Mouse (Mus musculus): Measurements from ENCODE around the gene Dnajc27. TPM values are rescaled to one million over a fixed set of nuclear protein-coding genes. Genes with fewer than 3 reads are reported as not detected.

Dnajc27 gene
- polyA plus RNA-seq, 1 experiment from 2014 or later: 8.7 TPM

GRCm38 (mm10) chr12:4050861-4051425 lies 31.4 kb upstream of the Dnajc27 start:
- H3K27ac ChIP-seq (ENCODE audit: low read depth, low read length): no peak overlapping the region
- H3K4me1 ChIP-seq (ENCODE audit: control insufficient read depth, insufficient read depth, low read length): no peaks in the 10 kb centered on the region
- no peaks in the 10 kb centered on the region for H3K36me3 ChIP-seq (ENCODE audit: control insufficient read depth, insufficient read depth, low read length)
- DNase-seq (ENCODE audit: low spot score) (peak; percentile 16), ATAC-seq (no peak)
- no peak overlapping the region for H3K4me3 ChIP-seq (ENCODE audit: low read depth, low read length)
- WGBS: 43% methylated on average over 9 of the region's 9 CpGs
- H3K27me3 ChIP-seq (replicated peaks; ENCODE audit: control insufficient read depth, insufficient read depth, low read length): no peaks in the 10 kb centered on the region
- no peaks in the 10 kb centered on the region for H3K9me3 ChIP-seq (replicated peaks; ENCODE audit: control insufficient read depth, low read length)
- no peak overlapping the region for H3K4me2 ChIP-seq (ENCODE audit: low read length)
- H3K9ac ChIP-seq (ENCODE audit: low read length): no peak overlapping the region

- no peak overlapping the region for H3K27ac ChIP-seq (ENCODE audit: low read depth, low read length)
- H3K36me3 ChIP-seq (ENCODE audit: control insufficient read depth, insufficient read depth, low read length): no peaks in the 10 kb centered on the region
- 92% methylated on average over 3 of the region's 3 CpGs for WGBS
- no peak overlapping the region for H3K9ac ChIP-seq (ENCODE audit: low read length)
- no peak for ATAC-seq
- no peak for DNase-seq (ENCODE audit: low spot score)
- no peak overlapping the region for H3K4me3 ChIP-seq (ENCODE audit: low read depth, low read length)
- H3K9me3 ChIP-seq (replicated peaks; ENCODE audit: control insufficient read depth, low read length): no peaks in the 10 kb centered on the region
- no peaks in the 10 kb centered on the region for H3K27me3 ChIP-seq (replicated peaks; ENCODE audit: control insufficient read depth, insufficient read depth, low read length)
- no peaks in the 10 kb centered on the region for H3K4me1 ChIP-seq (ENCODE audit: control insufficient read depth, insufficient read depth, low read length)
- no peak overlapping the region for H3K4me2 ChIP-seq (ENCODE audit: low read length)
Measured at GRCm38 (mm10) chr12:4053643-4054042, 28.7 kb upstream of the Dnajc27 start.

GRCm38 (mm10) chr12:4054845-4055244 lies 27.5 kb upstream of the Dnajc27 start:
- H3K9me3 ChIP-seq (replicated peaks; ENCODE audit: control insufficient read depth, low read length): no peaks in the 10 kb centered on the region
- ATAC-seq (no peak), DNase-seq (ENCODE audit: low spot score) (no peak)
- no peaks in the 10 kb centered on the region for H3K27me3 ChIP-seq (replicated peaks; ENCODE audit: control insufficient read depth, insufficient read depth, low read length)
- WGBS: 40% methylated on average over 4 of the region's 4 CpGs
- no peak overlapping the region for H3K9ac ChIP-seq (ENCODE audit: low read length)
- H3K27ac ChIP-seq (ENCODE audit: low read depth, low read length): no peak overlapping the region
- no peaks in the 10 kb centered on the region for H3K36me3 ChIP-seq (ENCODE audit: control insufficient read depth, insufficient read depth, low read length)
- H3K4me3 ChIP-seq (ENCODE audit: low read depth, low read length): no peak overlapping the region
- H3K4me1 ChIP-seq (ENCODE audit: control insufficient read depth, insufficient read depth, low read length): no peaks in the 10 kb centered on the region
- no peak overlapping the region for H3K4me2 ChIP-seq (ENCODE audit: low read length)

- no peak for DNase-seq (ENCODE audit: low spot score)
- H3K9ac ChIP-seq (ENCODE audit: low read length): no peak overlapping the region
- H3K36me3 ChIP-seq (ENCODE audit: control insufficient read depth, insufficient read depth, low read length): no peaks in the 10 kb centered on the region
- no peak overlapping the region for H3K4me3 ChIP-seq (ENCODE audit: low read depth, low read length)
- H3K27me3 ChIP-seq (replicated peaks; ENCODE audit: control insufficient read depth, insufficient read depth, low read length): no peaks in the 10 kb centered on the region
- H3K4me1 ChIP-seq (ENCODE audit: control insufficient read depth, insufficient read depth, low read length): no peaks in the 10 kb centered on the region
- no peaks in the 10 kb centered on the region for H3K9me3 ChIP-seq (replicated peaks; ENCODE audit: control insufficient read depth, low read length)
- ATAC-seq: no peak
- H3K27ac ChIP-seq (ENCODE audit: low read depth, low read length): no peak overlapping the region
- WGBS: 85% methylated on average over 9 of the region's 9 CpGs
- no peak overlapping the region for H3K4me2 ChIP-seq (ENCODE audit: low read length)
Measured at GRCm38 (mm10) chr12:4058321-4058720, 24.1 kb upstream of the Dnajc27 start.

- ATAC-seq (no peak), DNase-seq (ENCODE audit: low spot score) (no peak)
- Histone ChIP-seq H3K9me3 (replicated peaks; ENCODE audit: control insufficient read depth, low read length) (no peaks in the 10 kb centered on the region), H3K4me2 (ENCODE audit: low read length) (no peak overlapping the region), H3K4me3 (ENCODE audit: low read depth, low read length) (no peak overlapping the region), H3K36me3 (ENCODE audit: control insufficient read depth, insufficient read depth, low read length) (no peaks in the 10 kb centered on the region), H3K4me1 (ENCODE audit: control insufficient read depth, insufficient read depth, low read length) (no peaks in the 10 kb centered on the region), H3K27me3 (replicated peaks; ENCODE audit: control insufficient read depth, insufficient read depth, low read length) (no peaks in the 10 kb centered on the region), H3K9ac (ENCODE audit: low read length) (no peak overlapping the region), H3K27ac (ENCODE audit: low read depth, low read length) (no peak overlapping the region)
- WGBS: 87% methylated on average over 4 of the region's 4 CpGs
Measured at GRCm38 (mm10) chr12:4059683-4060082, 22.7 kb upstream of the Dnajc27 start.

- no peak overlapping the region for H3K9ac ChIP-seq (ENCODE audit: low read length)
- no peak overlapping the region for H3K4me2 ChIP-seq (ENCODE audit: low read length)
- no peak overlapping the region for H3K27ac ChIP-seq (ENCODE audit: low read depth, low read length)
- WGBS: 93% methylated on average over 2 of the region's 2 CpGs
- no peaks in the 10 kb centered on the region for H3K27me3 ChIP-seq (replicated peaks; ENCODE audit: control insufficient read depth, insufficient read depth, low read length)
- H3K4me3 ChIP-seq (ENCODE audit: low read depth, low read length): no peak overlapping the region
- ATAC-seq (no peak), DNase-seq (ENCODE audit: low spot score) (no peak)
- H3K9me3 ChIP-seq (replicated peaks; ENCODE audit: control insufficient read depth, low read length): no peaks in the 10 kb centered on the region
- no peaks in the 10 kb centered on the region for H3K36me3 ChIP-seq (ENCODE audit: control insufficient read depth, insufficient read depth, low read length)
- H3K4me1 ChIP-seq (ENCODE audit: control insufficient read depth, insufficient read depth, low read length): no peaks in the 10 kb centered on the region
Measured at GRCm38 (mm10) chr12:4065498-4065897, 16.9 kb upstream of the Dnajc27 start.

GRCm38 (mm10) chr12:4065944-4066343 lies 16.4 kb upstream of the Dnajc27 start:
- DNase-seq (ENCODE audit: low spot score) (no peak), ATAC-seq (no peak)
- H3K36me3 ChIP-seq (ENCODE audit: control insufficient read depth, insufficient read depth, low read length): no peaks in the 10 kb centered on the region
- H3K4me1 ChIP-seq (ENCODE audit: control insufficient read depth, insufficient read depth, low read length): no peaks in the 10 kb centered on the region
- H3K27me3 ChIP-seq (replicated peaks; ENCODE audit: control insufficient read depth, insufficient read depth, low read length): no peaks in the 10 kb centered on the region
- H3K4me2 ChIP-seq (ENCODE audit: low read length): no peak overlapping the region
- no peak overlapping the region for H3K4me3 ChIP-seq (ENCODE audit: low read depth, low read length)
- H3K27ac ChIP-seq (ENCODE audit: low read depth, low read length): no peak overlapping the region
- H3K9ac ChIP-seq (ENCODE audit: low read length): no peak overlapping the region
- WGBS: 83% methylated on average over 8 of the region's 8 CpGs
- no peaks in the 10 kb centered on the region for H3K9me3 ChIP-seq (replicated peaks; ENCODE audit: control insufficient read depth, low read length)

GRCm38 (mm10) chr12:4066681-4067459 lies 15.5 kb upstream of the Dnajc27 start:
- no peak overlapping the region for H3K4me3 ChIP-seq (ENCODE audit: low read depth, low read length)
- ATAC-seq (no peak), DNase-seq (ENCODE audit: low spot score) (no peak)
- H3K9ac ChIP-seq (ENCODE audit: low read length): peak overlapping the region; percentile 13; the same call in 1 of the 2 replicates
- no peak overlapping the region for H3K4me2 ChIP-seq (ENCODE audit: low read length)
- no peaks in the 10 kb centered on the region for H3K27me3 ChIP-seq (replicated peaks; ENCODE audit: control insufficient read depth, insufficient read depth, low read length)
- H3K27ac ChIP-seq (ENCODE audit: low read depth, low read length): no peak overlapping the region
- H3K4me1 ChIP-seq (ENCODE audit: control insufficient read depth, insufficient read depth, low read length): no peaks in the 10 kb centered on the region
- WGBS: 77% methylated on average over 6 of the region's 6 CpGs
- no peaks in the 10 kb centered on the region for H3K36me3 ChIP-seq (ENCODE audit: control insufficient read depth, insufficient read depth, low read length)
- no peaks in the 10 kb centered on the region for H3K9me3 ChIP-seq (replicated peaks; ENCODE audit: control insufficient read depth, low read length)

- DNase-seq (ENCODE audit: low spot score) (no peak), ATAC-seq (no peak)
- Histone ChIP-seq H3K4me1 (ENCODE audit: control insufficient read depth, insufficient read depth, low read length) (no peaks in the 10 kb centered on the region), H3K9me3 (replicated peaks; ENCODE audit: control insufficient read depth, low read length) (no peaks in the 10 kb centered on the region), H3K27ac (ENCODE audit: low read depth, low read length) (no peak overlapping the region), H3K4me3 (ENCODE audit: low read depth, low read length) (no peak overlapping the region), H3K27me3 (replicated peaks; ENCODE audit: control insufficient read depth, insufficient read depth, low read length) (no peaks in the 10 kb centered on the region), H3K4me2 (ENCODE audit: low read length) (no peak overlapping the region), H3K36me3 (ENCODE audit: control insufficient read depth, insufficient read depth, low read length) (no peaks in the 10 kb centered on the region), H3K9ac (ENCODE audit: low read length) (no peak overlapping the region)
- WGBS: 82% methylated on average over 4 of the region's 4 CpGs
Measured at GRCm38 (mm10) chr12:4068551-4068950, 13.8 kb upstream of the Dnajc27 start.

Data from forebrain, embryonic 14.5 days (tissue).